Mouse (Mus musculus) heart, embryonic 15.5 days (tissue): ENCODE measurements at regions not wholly inside any gene's neighbourhood (a gene's known extent, or its start where the extent isn't known, plus 50 kb on each side); places are given as distances from the start of the nearest gene placed in this dataset.

ENCODE experiments used
- ATAC-seq: fragments of 200-750 bp; cut with Nextera tagmentation; replicated peaks from 2 replicates; pipeline ENCODE4 v1.8.0; 2017; ENCODE audit warnings: low read depth, moderate TSS enrichment; ENCODE audit not compliant: insufficient number of reproducible peaks, insufficient read depth, low FRiP score
- H3K27ac ChIP-seq: fragments of 300-500 bp; sonication (generic); 2 replicates; pipeline ENCODE4 v1.5.1; 2015; ENCODE audit warnings: mild to moderate bottlenecking, inconsistent platforms
- H3K27me3 ChIP-seq: fragments of 300-500 bp; sonication (generic); 2 replicates; pipeline ENCODE4 v1.6.1; 2015; ENCODE audit warnings: inconsistent platforms
- H3K36me3 ChIP-seq: fragments of 300-500 bp; sonication (generic); 2 replicates; pipeline ENCODE4 v1.6.1; 2015; ENCODE audit warnings: mild to moderate bottlenecking, inconsistent platforms
- H3K4me1 ChIP-seq: fragments of 300-500 bp; sonication (generic); replicated peaks from 2 replicates; pipeline ENCODE4 v1.6.1; 2015; ENCODE audit warnings: inconsistent platforms
- H3K4me2 ChIP-seq: fragments of 300-500 bp; sonication (generic); 2 replicates; pipeline ENCODE4 v1.6.1; 2015; ENCODE audit warnings: inconsistent platforms, mild to moderate bottlenecking, moderate library complexity
- H3K4me3 ChIP-seq: fragments of 300-500 bp; sonication (generic); 2 replicates; pipeline ENCODE4 v1.5.1; 2015; ENCODE audit warnings: mild to moderate bottlenecking, inconsistent platforms
- H3K9ac ChIP-seq: fragments of 300-500 bp; sonication (generic); 2 replicates; pipeline ENCODE4 v1.6.1; 2015; ENCODE audit warnings: mild to moderate bottlenecking, inconsistent platforms
- H3K9me3 ChIP-seq: fragments of 300-500 bp; sonication (generic); replicated peaks from 2 replicates; pipeline ENCODE4 v1.6.1; 2016; ENCODE audit warnings: inconsistent platforms
- WGBS: fragments of 180-500 bp; shearing (Covaris S2); methylation state at CpG from one replicate; pipeline ENCODE4 v1.1.7; 2015; ENCODE audit warnings: mixed read lengths; 5-methylcytosine and 5-hydroxymethylcytosine counted together

DNA sequence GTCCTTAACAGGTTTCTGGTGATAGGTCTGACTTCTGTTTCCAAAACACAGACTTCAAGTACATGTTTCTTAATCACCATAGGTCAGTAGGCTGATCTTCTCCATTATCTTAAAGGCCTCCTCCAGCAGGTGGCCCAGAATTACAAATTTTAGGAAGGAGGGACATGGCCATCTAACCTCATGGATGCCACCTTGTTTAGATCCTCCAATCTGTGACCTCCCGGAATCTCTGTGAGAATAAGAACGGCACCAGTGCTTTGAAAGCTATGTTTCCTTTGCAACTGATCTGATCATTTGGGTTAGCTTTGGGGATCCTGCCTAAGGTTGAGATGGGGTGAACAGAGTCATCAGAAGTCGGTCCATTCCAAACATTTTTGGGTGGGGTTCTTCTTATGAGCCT, 209.4 kb upstream of the Btbd3 start:
- 79% methylated on average over 3 of the region's 3 CpGs for WGBS
- H3K4me1 ChIP-seq: no peaks in the 10 kb centered on the region

GRCm38 (mm10) chr2:138045933-138046642, 210.3 kb upstream of the Btbd3 start:
- WGBS: 41% methylated on average over 5 of the region's 5 CpGs
- Histone ChIP-seq H3K4me2 (no peak overlapping the region), H3K36me3 (no peaks in the 10 kb centered on the region), H3K4me1 (no peaks in the 10 kb centered on the region), H3K4me3 (no peak overlapping the region), H3K27ac (no peak overlapping the region), H3K9me3 (no peaks in the 10 kb centered on the region), H3K9ac (no peak overlapping the region), H3K27me3 (no peaks in the 10 kb centered on the region)
- ATAC-seq: no peak

More for the DNA sequence above, 209.4 kb upstream of the Btbd3 start:
- Histone ChIP-seq H3K4me2 (no peak overlapping the region), H3K27ac (no peak overlapping the region), H3K9me3 (no peaks in the 10 kb centered on the region), H3K27me3 (no peaks in the 10 kb centered on the region), H3K4me3 (no peak overlapping the region), H3K9ac (no peak overlapping the region), H3K36me3 (no peaks in the 10 kb centered on the region)
- no peak for ATAC-seq

DNA sequence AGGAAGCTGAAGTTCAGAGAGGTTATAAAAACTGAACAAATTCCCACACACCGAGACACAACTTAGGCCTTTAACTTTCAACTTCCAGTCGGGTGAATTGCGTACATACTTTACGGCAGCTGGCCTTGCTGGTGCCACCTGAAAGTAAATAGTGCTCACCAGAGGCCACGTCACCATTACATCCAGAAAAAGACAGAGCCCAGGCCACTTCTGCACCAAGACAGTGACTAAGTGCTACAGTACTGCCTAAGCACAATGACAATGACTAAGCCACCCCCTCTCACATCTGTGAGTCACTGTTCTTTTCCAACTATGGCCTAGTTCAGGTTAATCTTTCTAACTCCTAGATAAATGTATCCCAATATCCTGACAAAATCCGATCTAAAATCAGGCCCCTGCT, 215.7 kb upstream of the Btbd3 start:
- Histone ChIP-seq H3K9me3 (no peaks in the 10 kb centered on the region), H3K27ac (no peak overlapping the region), H3K36me3 (no peaks in the 10 kb centered on the region), H3K4me2 (no peak overlapping the region), H3K9ac (no peak overlapping the region), H3K27me3 (no peaks in the 10 kb centered on the region), H3K4me3 (no peak overlapping the region), H3K4me1 (no peaks in the 10 kb centered on the region)
- WGBS: 68% methylated on average over 6 of the region's 6 CpGs
- no peak for ATAC-seq

DNA sequence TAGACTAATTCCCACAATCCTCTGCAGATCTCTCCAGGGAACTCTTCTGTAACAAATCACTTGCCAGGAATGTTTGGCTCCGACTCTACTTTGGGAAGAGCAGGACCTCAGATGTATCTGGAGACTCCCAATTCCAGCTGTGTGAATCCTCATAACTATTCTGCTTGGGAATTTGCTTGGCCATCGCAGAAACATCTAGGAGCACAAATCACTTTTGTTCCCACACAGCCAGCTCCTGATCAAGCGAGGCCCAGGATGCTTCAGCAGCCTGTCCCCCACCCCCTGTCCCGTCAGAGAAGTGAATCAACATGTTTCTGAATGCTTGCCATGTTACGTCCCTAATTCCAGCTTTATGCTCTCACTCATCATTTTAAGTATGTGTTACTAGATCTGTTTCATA, 216.1 kb upstream of the Btbd3 start:
- 61% methylated on average over 5 of the region's 5 CpGs for WGBS
- ATAC-seq: no peak
- no peak overlapping the region for H3K27ac ChIP-seq

DNA sequence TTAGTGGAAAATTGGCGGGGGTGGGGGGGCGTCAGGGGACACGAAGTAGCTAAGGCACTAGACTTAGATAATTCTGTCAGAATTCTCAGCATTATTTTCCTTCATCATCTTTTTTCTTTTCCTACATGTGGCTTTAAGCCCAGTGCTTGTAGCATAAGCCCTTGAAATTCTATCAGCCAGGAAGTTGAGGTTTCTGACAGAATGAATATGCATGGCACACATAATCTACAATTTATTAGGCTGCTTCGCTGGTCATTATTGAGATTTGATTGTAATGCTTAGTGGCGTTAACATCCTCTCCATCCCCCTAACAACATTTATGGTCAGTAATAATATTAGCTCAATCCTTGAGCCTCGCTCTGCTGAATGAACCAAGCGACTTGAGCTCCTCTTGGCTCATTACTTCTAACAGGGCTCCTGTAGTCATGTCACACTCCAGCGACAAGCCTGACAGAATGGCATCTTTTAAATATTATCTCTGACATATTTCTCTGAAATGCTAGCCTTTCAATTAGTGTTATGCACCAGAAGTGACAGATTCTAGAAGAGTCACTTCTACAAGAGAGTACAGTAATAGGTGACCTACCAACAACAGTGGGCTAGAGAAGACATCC, 222.1 kb upstream of the Btbd3 start:
- H3K36me3 ChIP-seq: no peaks in the 10 kb centered on the region
- H3K4me3 ChIP-seq: no peak overlapping the region
- 80% methylated on average over 8 of the region's 8 CpGs for WGBS
- no peak overlapping the region for H3K4me2 ChIP-seq
- no peaks in the 10 kb centered on the region for H3K9me3 ChIP-seq
- no peaks in the 10 kb centered on the region for H3K27me3 ChIP-seq
- no peaks in the 10 kb centered on the region for H3K4me1 ChIP-seq
- H3K9ac ChIP-seq: no peak overlapping the region
- ATAC-seq: no peak
- H3K27ac ChIP-seq: no peak overlapping the region

More for the DNA sequence above, 216.1 kb upstream of the Btbd3 start:
- H3K9ac ChIP-seq: no peak overlapping the region
- no peak overlapping the region for H3K4me2 ChIP-seq
- H3K9me3 ChIP-seq: no peaks in the 10 kb centered on the region
- H3K27me3 ChIP-seq: no peaks in the 10 kb centered on the region
- H3K36me3 ChIP-seq: no peaks in the 10 kb centered on the region
- no peaks in the 10 kb centered on the region for H3K4me1 ChIP-seq
- H3K4me3 ChIP-seq: no peak overlapping the region

- Histone ChIP-seq H3K36me3 (no peaks in the 10 kb centered on the region), H3K27me3 (no peaks in the 10 kb centered on the region), H3K9ac (no peak overlapping the region), H3K9me3 (no peaks in the 10 kb centered on the region), H3K4me1 (no peaks in the 10 kb centered on the region), H3K4me2 (no peak overlapping the region), H3K27ac (no peak overlapping the region), H3K4me3 (no peak overlapping the region)
- WGBS: 38% methylated on average over 11 of the region's 11 CpGs
- no peak for ATAC-seq
Measured at GRCm38 (mm10) chr2:138033379-138034122, 222.8 kb upstream of the Btbd3 start.

- Histone ChIP-seq H3K9me3 (no peaks in the 10 kb centered on the region), H3K36me3 (no peaks in the 10 kb centered on the region), H3K4me2 (no peak overlapping the region), H3K9ac (no peak overlapping the region), H3K4me1 (no peaks in the 10 kb centered on the region), H3K27me3 (no peaks in the 10 kb centered on the region), H3K4me3 (no peak overlapping the region), H3K27ac (no peak overlapping the region)
- 93% methylated on average over 1 of the region's 1 CpGs for WGBS
- no peak for ATAC-seq
Measured at GRCm38 (mm10) chr2:138027411-138027810, 229.0 kb upstream of the Btbd3 start.

GRCm38 (mm10) chr2:138023558-138023957, 232.8 kb upstream of the Btbd3 start:
- H3K9me3 ChIP-seq: no peaks in the 10 kb centered on the region
- no peak overlapping the region for H3K4me2 ChIP-seq
- H3K27me3 ChIP-seq: no peaks in the 10 kb centered on the region
- ATAC-seq: no peak
- 78% methylated on average over 2 of the region's 2 CpGs for WGBS
- no peak overlapping the region for H3K4me3 ChIP-seq
- no peaks in the 10 kb centered on the region for H3K4me1 ChIP-seq
- H3K36me3 ChIP-seq: no peaks in the 10 kb centered on the region
- H3K9ac ChIP-seq: no peak overlapping the region
- H3K27ac ChIP-seq: no peak overlapping the region

DNA sequence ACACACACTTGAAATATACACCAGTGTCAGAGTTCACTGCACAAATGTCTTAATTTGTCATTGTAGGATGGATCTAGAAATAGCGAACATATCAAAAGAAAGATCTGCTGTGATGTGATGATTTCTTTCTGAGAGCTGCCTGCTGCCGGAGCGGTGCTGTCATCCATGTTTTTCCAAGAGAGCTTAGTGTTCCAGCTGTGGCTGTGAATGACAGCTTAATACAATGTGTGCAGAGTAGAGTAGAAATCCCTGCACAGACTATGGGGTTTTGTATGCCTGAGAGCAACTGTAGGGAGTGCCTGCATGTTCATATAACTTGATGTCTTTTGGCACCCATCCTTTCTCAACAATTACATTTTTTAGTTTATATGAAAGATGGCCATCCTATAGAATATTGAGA, 274.6 kb upstream of the Btbd3 start:
- no peak overlapping the region for H3K27ac ChIP-seq
- no peaks in the 10 kb centered on the region for H3K27me3 ChIP-seq
- H3K9me3 ChIP-seq: no peaks in the 10 kb centered on the region
- ATAC-seq: no peak
- 56% methylated on average over 3 of the region's 3 CpGs for WGBS
- H3K36me3 ChIP-seq: no peaks in the 10 kb centered on the region
- H3K4me2 ChIP-seq: no peak overlapping the region
- H3K9ac ChIP-seq: no peak overlapping the region
- no peaks in the 10 kb centered on the region for H3K4me1 ChIP-seq
- no peak overlapping the region for H3K4me3 ChIP-seq

- no peaks in the 10 kb centered on the region for H3K9me3 ChIP-seq
- no peak for ATAC-seq
- H3K27me3 ChIP-seq: no peaks in the 10 kb centered on the region
- no peak overlapping the region for H3K4me2 ChIP-seq
- no peak overlapping the region for H3K4me3 ChIP-seq
- H3K9ac ChIP-seq: no peak overlapping the region
- 54% methylated on average over 4 of the region's 4 CpGs for WGBS
- H3K27ac ChIP-seq: no peak overlapping the region
- no peaks in the 10 kb centered on the region for H3K36me3 ChIP-seq
- no peaks in the 10 kb centered on the region for H3K4me1 ChIP-seq
Measured at GRCm38 (mm10) chr2:137977767-137978166, 278.6 kb upstream of the Btbd3 start.

GRCm38 (mm10) chr2:137974651-137975050, 281.7 kb upstream of the Btbd3 start:
- no peak for ATAC-seq
- Histone ChIP-seq H3K4me1 (no peaks in the 10 kb centered on the region), H3K36me3 (no peaks in the 10 kb centered on the region), H3K27ac (no peak overlapping the region), H3K9ac (no peak overlapping the region), H3K27me3 (no peaks in the 10 kb centered on the region), H3K9me3 (no peaks in the 10 kb centered on the region), H3K4me3 (no peak overlapping the region), H3K4me2 (no peak overlapping the region)
- WGBS: 67% methylated on average over 3 of the region's 3 CpGs
